Mouse (Mus musculus) retina, postnatal 1 day (tissue): Measurements from ENCODE around the gene Timm29.

Source experiments
- DNase-seq: peaks from one replicate; pipeline ENCODE4 v3.0.0-alpha.2; 2012

The Timm29 gene

GRCm38 (mm10) chr9:21620229-21620628 is 27.7 kb downstream of the Timm29 start:
- DNase-seq = no peak

- no peak for DNase-seq
Observed at GRCm38 (mm10) chr9:21622676-21623075, 30.2 kb downstream of the Timm29 start.

- no peak for DNase-seq
Observed at GRCm38 (mm10) chr9:21625342-21626339, 33.1 kb downstream of the Timm29 start.

GRCm38 (mm10) chr9:21626571-21626970 is 34.0 kb downstream of the Timm29 start:
- no peak for DNase-seq

GRCm38 (mm10) chr9:21627145-21627795 is 34.7 kb downstream of the Timm29 start:
- DNase-seq = peak; percentile 21

GRCm38 (mm10) chr9:21630673-21631072 is 38.2 kb downstream of the Timm29 start:
- DNase-seq = peak; percentile 58

- no peak for DNase-seq
Observed at GRCm38 (mm10) chr9:21633106-21633505, 40.6 kb downstream of the Timm29 start.

- DNase-seq = no peak
Observed at GRCm38 (mm10) chr9:21635639-21636038, 43.1 kb downstream of the Timm29 start.

GRCm38 (mm10) chr9:21639031-21639430 is 46.5 kb downstream of the Timm29 start:
- DNase-seq = no peak
